Mouse (Mus musculus): ENCODE data around the gene Smarcb1. TPM values are rescaled to one million over a fixed set of nuclear protein-coding genes. Genes with fewer than 3 reads are reported as not detected.

Gene Smarcb1
- polyA plus RNA-seq, 1 experiment, result 34.1 TPM

GRCm38 (mm10) chr10:75878836-75879235 is 42.6 kb downstream of the Smarcb1 start:
- Histone ChIP-seq H3K36me3 (ENCODE audit: control insufficient read depth, insufficient read depth, low read length) (no peaks in the 10 kb centered on the region), H3K4me1 (ENCODE audit: control insufficient read depth, insufficient read depth, insufficient read length, low read length) (peaks cover 7% of the 10 kb centered on the region), H3K27ac (ENCODE audit: insufficient read depth, low read depth, low read length) (no peak overlapping the region), H3K27me3 (ENCODE audit: control insufficient read depth, insufficient read depth, low read length) (no peaks in the 10 kb centered on the region), H3K4me3 (ENCODE audit: low read depth, low read length) (no peak overlapping the region)
- TF ChIP-seq POLR2A (IDR thresholded peaks at IDR 0.05; ENCODE audit: low read depth, low read length), result no peak
- TF ChIP-seq CTCF (IDR thresholded peaks at IDR 0.05; ENCODE audit: extremely low read depth, insufficient read length, insufficient replicate concordance, low read depth, low read length), result no peak
- 61% methylated on average over 3 of the region's 3 CpGs for WGBS

- Histone ChIP-seq H3K4me3 (ENCODE audit: low read depth, low read length) (no peak overlapping the region), H3K4me1 (ENCODE audit: control insufficient read depth, insufficient read depth, insufficient read length, low read length) (peaks cover 2% of the 10 kb centered on the region; the same call in 1 of the 2 replicates), H3K36me3 (ENCODE audit: control insufficient read depth, insufficient read depth, low read length) (no peaks in the 10 kb centered on the region), H3K27ac (ENCODE audit: insufficient read depth, low read depth, low read length) (no peak overlapping the region), H3K27me3 (ENCODE audit: control insufficient read depth, insufficient read depth, low read length) (no peaks in the 10 kb centered on the region)
- TF ChIP-seq POLR2A (IDR thresholded peaks at IDR 0.05; ENCODE audit: low read depth, low read length) (no peak), CTCF (IDR thresholded peaks at IDR 0.05; ENCODE audit: extremely low read depth, insufficient read length, insufficient replicate concordance, low read depth, low read length) (no peak)
- WGBS, result 40% methylated on average over 10 of the region's 10 CpGs
Measured at GRCm38 (mm10) chr10:75873543-75874170, 47.8 kb downstream of the Smarcb1 start.

GRCm38 (mm10) chr10:75872915-75873542 is 48.4 kb downstream of the Smarcb1 start:
- 5% methylated on average over 11 of the region's 11 CpGs for WGBS
- TF ChIP-seq CTCF (IDR thresholded peaks at IDR 0.05; ENCODE audit: extremely low read depth, insufficient read length, insufficient replicate concordance, low read depth, low read length) (no peak), POLR2A (IDR thresholded peaks at IDR 0.05; ENCODE audit: low read depth, low read length) (no peak)
- no peak overlapping the region for H3K27ac ChIP-seq (ENCODE audit: insufficient read depth, low read depth, low read length)

GRCm38 (mm10) chr10:75872025-75872914 is 49.1 kb downstream of the Smarcb1 start:
- 34% methylated on average over 10 of the region's 10 CpGs for WGBS
- Histone ChIP-seq H3K27ac (ENCODE audit: insufficient read depth, low read depth, low read length) (no peak overlapping the region), H3K4me1 (ENCODE audit: control insufficient read depth, insufficient read depth, insufficient read length, low read length) (peaks cover 2% of the 10 kb centered on the region; the same call in 1 of the 2 replicates), H3K36me3 (ENCODE audit: control insufficient read depth, insufficient read depth, low read length) (no peaks in the 10 kb centered on the region), H3K27me3 (ENCODE audit: control insufficient read depth, insufficient read depth, low read length) (no peaks in the 10 kb centered on the region), H3K4me3 (ENCODE audit: low read depth, low read length) (peak overlapping the region; percentile 63)
- TF ChIP-seq POLR2A (IDR thresholded peaks at IDR 0.05; ENCODE audit: low read depth, low read length) (no peak), CTCF (IDR thresholded peaks at IDR 0.05; ENCODE audit: extremely low read depth, insufficient read length, insufficient replicate concordance, low read depth, low read length) (no peak)

More at GRCm38 (mm10) chr10:75872915-75873542, 48.4 kb downstream of the Smarcb1 start:
- H3K4me1 ChIP-seq (ENCODE audit: control insufficient read depth, insufficient read depth, insufficient read length, low read length), result peaks cover 2% of the 10 kb centered on the region; the same call in 1 of the 2 replicates
- no peaks in the 10 kb centered on the region for H3K36me3 ChIP-seq (ENCODE audit: control insufficient read depth, insufficient read depth, low read length)
- no peaks in the 10 kb centered on the region for H3K27me3 ChIP-seq (ENCODE audit: control insufficient read depth, insufficient read depth, low read length)
- peak overlapping the region; percentile 63 for H3K4me3 ChIP-seq (ENCODE audit: low read depth, low read length)

- H3K4me1 ChIP-seq (ENCODE audit: control insufficient read depth, insufficient read depth, insufficient read length, low read length), result peaks cover 4% of the 10 kb centered on the region; the same call in 1 of the 2 replicates
- H3K27ac ChIP-seq (ENCODE audit: insufficient read depth, low read depth, low read length), result no peak overlapping the region
- H3K36me3 ChIP-seq (ENCODE audit: control insufficient read depth, insufficient read depth, low read length), result no peaks in the 10 kb centered on the region
- TF ChIP-seq POLR2A (IDR thresholded peaks at IDR 0.05; ENCODE audit: low read depth, low read length), result no peak
- no peak for TF ChIP-seq CTCF (IDR thresholded peaks at IDR 0.05; ENCODE audit: extremely low read depth, insufficient read length, insufficient replicate concordance, low read depth, low read length)
- no peaks in the 10 kb centered on the region for H3K27me3 ChIP-seq (ENCODE audit: control insufficient read depth, insufficient read depth, low read length)
- WGBS, result 86% methylated on average over 5 of the region's 5 CpGs
- no peak overlapping the region for H3K4me3 ChIP-seq (ENCODE audit: low read depth, low read length)
Measured at GRCm38 (mm10) chr10:75861587-75861986, 59.8 kb downstream of the Smarcb1 start.

GRCm38 (mm10) chr10:75860746-75861145 is 60.7 kb downstream of the Smarcb1 start:
- Histone ChIP-seq H3K4me3 (ENCODE audit: low read depth, low read length) (no peak overlapping the region), H3K27me3 (ENCODE audit: control insufficient read depth, insufficient read depth, low read length) (no peaks in the 10 kb centered on the region), H3K4me1 (ENCODE audit: control insufficient read depth, insufficient read depth, insufficient read length, low read length) (peaks cover 4% of the 10 kb centered on the region; the same call in 1 of the 2 replicates), H3K27ac (ENCODE audit: insufficient read depth, low read depth, low read length) (no peak overlapping the region), H3K36me3 (ENCODE audit: control insufficient read depth, insufficient read depth, low read length) (no peaks in the 10 kb centered on the region)
- no peak for TF ChIP-seq CTCF (IDR thresholded peaks at IDR 0.05; ENCODE audit: extremely low read depth, insufficient read length, insufficient replicate concordance, low read depth, low read length)
- TF ChIP-seq POLR2A (IDR thresholded peaks at IDR 0.05; ENCODE audit: low read depth, low read length), result no peak
- 23% methylated on average over 7 of the region's 7 CpGs for WGBS

Data from small intestine, adult 2 months (tissue).